Mouse (Mus musculus) heart, embryonic 13.5 days (tissue): ENCODE measurements around the gene Bcl11a. TPM values are rescaled to one million over a fixed set of nuclear protein-coding genes. Genes with fewer than 3 reads are reported as not detected.

ENCODE experiments used
- ATAC-seq: fragments of 200-750 bp; cut with Nextera tagmentation; 2 replicates; pipeline ENCODE4 v1.8.0; 2017; ENCODE audit warnings: moderate TSS enrichment; ENCODE audit not compliant: insufficient number of reproducible peaks, low FRiP score, low TSS enrichment; ENCODE audit errors: extremely low read depth
- H3K27ac ChIP-seq: fragments of 300-500 bp; sonication (generic); replicated peaks from 2 replicates; pipeline ENCODE4 v1.5.1; 2015; ENCODE audit warnings: moderate library complexity, mild to moderate bottlenecking, inconsistent platforms
- H3K27me3 ChIP-seq: fragments of 300-500 bp; sonication (generic); replicated peaks from 2 replicates; pipeline ENCODE4 v1.6.1; 2015; ENCODE audit warnings: mild to moderate bottlenecking, inconsistent platforms
- H3K36me3 ChIP-seq: fragments of 300-500 bp; sonication (generic); 2 replicates; pipeline ENCODE4 v1.6.1; 2015; ENCODE audit warnings: mild to moderate bottlenecking, inconsistent platforms
- H3K4me1 ChIP-seq: fragments of 300-500 bp; sonication (generic); 2 replicates; pipeline ENCODE4 v1.6.1; 2015; ENCODE audit warnings: inconsistent platforms
- H3K4me2 ChIP-seq: fragments of 300-500 bp; sonication (generic); 2 replicates; pipeline ENCODE4 v1.6.1; 2015; ENCODE audit warnings: inconsistent platforms, mild to moderate bottlenecking, moderate library complexity
- H3K4me3 ChIP-seq: fragments of 300-500 bp; sonication (generic); 2 replicates; pipeline ENCODE4 v1.5.1; 2015; ENCODE audit warnings: moderate library complexity, mild to moderate bottlenecking, inconsistent platforms
- H3K9ac ChIP-seq: fragments of 300-500 bp; sonication (generic); 2 replicates; pipeline ENCODE4 v1.6.1; 2015; ENCODE audit warnings: inconsistent platforms, mild to moderate bottlenecking, moderate library complexity
- H3K9me3 ChIP-seq: fragments of 300-500 bp; sonication (generic); 2 replicates; pipeline ENCODE4 v1.6.1; 2016; ENCODE audit warnings: inconsistent platforms
- WGBS: fragments of 180-500 bp; shearing (Covaris S2); methylation state at CpG from one replicate; pipeline ENCODE4 v1.1.7; 2015; ENCODE audit warnings: mixed read lengths; 5-methylcytosine and 5-hydroxymethylcytosine counted together
- polyA plus RNA-seq: library from polyadenylated mRNA; unstranded; fragments of >200 nt; fragmentation: Nextera tagmentation; extraction: Ambion mirVana; gene quantifications from 2 replicates; pipeline ENCODE4 v1.2.1, GENCODE M21; 2015

Bcl11a gene
- polyA plus RNA-seq, 1 experiment from 2014 or later = 15.3 TPM

DNA sequence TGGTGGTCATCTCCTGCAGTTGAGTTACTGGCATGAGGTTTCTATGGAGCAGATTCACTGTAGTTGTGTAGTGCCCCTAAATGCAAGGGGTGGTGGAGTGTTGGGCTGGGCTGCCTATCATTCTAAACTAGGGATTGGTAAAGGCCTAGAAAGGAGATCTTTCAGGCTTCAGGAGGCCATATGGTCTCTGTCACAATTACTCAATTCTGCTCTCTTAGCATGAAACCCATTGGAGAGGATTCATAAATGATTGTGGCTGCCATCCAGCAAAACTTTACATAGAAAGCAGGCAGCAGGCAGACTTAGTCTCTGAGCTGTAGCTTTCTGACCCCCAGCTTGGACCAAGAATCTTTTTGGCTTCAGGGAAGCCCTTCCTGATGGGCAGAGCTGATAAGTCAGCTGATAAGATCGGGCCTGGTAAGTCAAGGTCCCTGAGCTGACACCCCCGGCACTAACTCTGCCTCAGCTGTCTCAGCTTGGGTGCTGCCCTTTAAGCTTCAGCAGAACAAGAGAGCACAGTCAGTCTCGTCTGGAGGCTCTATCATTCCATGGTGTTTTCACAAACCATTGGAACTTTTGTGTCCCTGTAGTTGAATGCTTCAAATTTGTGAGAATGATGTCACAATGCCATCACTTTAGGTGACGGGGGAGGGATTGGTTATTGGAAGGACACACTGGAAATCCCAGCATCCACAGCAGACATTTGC lies 143.9 kb downstream of the Bcl11a start:
- no peak overlapping the region for H3K27ac ChIP-seq
- H3K4me3 ChIP-seq = no peak overlapping the region
- H3K36me3 ChIP-seq = no peaks in the 10 kb centered on the region
- no peaks in the 10 kb centered on the region for H3K9me3 ChIP-seq
- no peak for ATAC-seq
- H3K4me2 ChIP-seq = no peak overlapping the region
- H3K27me3 ChIP-seq = no peaks in the 10 kb centered on the region
- no peaks in the 10 kb centered on the region for H3K4me1 ChIP-seq
- H3K9ac ChIP-seq = no peak overlapping the region
- WGBS = 58% methylated on average over 4 of the region's 4 CpGs

Other genes starting within 250 kb of the Bcl11a start
- gene Papolg, start 182.8 kb upstream of the Bcl11a start, polyA plus RNA-seq = 8.6 and 9.1 TPM in 2 replicates
- not detected in 2 replicates for gene A830031A19Rik, start 3.0 kb upstream of the Bcl11a start, polyA plus RNA-seq